Mouse (Mus musculus) c-Kit-positive CD71-positive TER-119-positive erythroid progenitor cells, embryonic 14.5 days (primary cell): Measurements from ENCODE around the gene Hddc3.
"Not testable (repeated sequence)": the region's sequence is repeated elsewhere in the genome, so short reads cannot be mapped to it uniquely, and the experiment has no call there.

ENCODE experiments used
- DNase-seq: peaks from one replicate; pipeline ENCODE4 v3.0.0-alpha.2; 2013; ENCODE audit warnings: low spot score

The Hddc3 gene

GRCm38 (mm10) chr7:80342858-80343257, at the start of gene Hddc3:
TSS of gene Hddc3 (plus strand) at chr7:80343104.
- peak; percentile 93 for DNase-seq

- DNase-seq, result peak; percentile 99
Measured at GRCm38 (mm10) chr7:80294062-80294763, 48.7 kb upstream of the Hddc3 start, which contains the start of gene Prc1. TSS of gene Prc1 (plus strand) at chr7:80294450.

- DNase-seq, result peak; percentile 35
Measured at GRCm38 (mm10) chr7:80294764-80295648, 47.9 kb upstream of the Hddc3 start.

GRCm38 (mm10) chr7:80296462-80296861, 46.4 kb upstream of the Hddc3 start:
- DNase-seq, result no peak

GRCm38 (mm10) chr7:80297041-80297440, 45.9 kb upstream of the Hddc3 start:
- no peak for DNase-seq

GRCm38 (mm10) chr7:80298754-80299153, 44.1 kb upstream of the Hddc3 start:
- DNase-seq, result no peak

- DNase-seq, result no peak
Measured at GRCm38 (mm10) chr7:80299568-80299967, 43.3 kb upstream of the Hddc3 start.

- no peak for DNase-seq
Measured at GRCm38 (mm10) chr7:80301522-80301921, 41.4 kb upstream of the Hddc3 start.

- no peak for DNase-seq
Measured at GRCm38 (mm10) chr7:80307766-80308165, 35.1 kb upstream of the Hddc3 start.

- no peak for DNase-seq
Measured at GRCm38 (mm10) chr7:80310771-80311170, 32.1 kb upstream of the Hddc3 start.

GRCm38 (mm10) chr7:80315733-80316132, 27.2 kb upstream of the Hddc3 start:
- no peak for DNase-seq

GRCm38 (mm10) chr7:80317439-80318115, 25.3 kb upstream of the Hddc3 start:
- no peak for DNase-seq

- DNase-seq, result no peak
Measured at GRCm38 (mm10) chr7:80318670-80319069, 24.2 kb upstream of the Hddc3 start.

GRCm38 (mm10) chr7:80319846-80320496, 22.9 kb upstream of the Hddc3 start:
- no peak for DNase-seq

- no peak for DNase-seq
Measured at GRCm38 (mm10) chr7:80323336-80323735, 19.6 kb upstream of the Hddc3 start.

GRCm38 (mm10) chr7:80324043-80324815, 18.7 kb upstream of the Hddc3 start, which contains the start of gene Rccd1:
TSS of gene Rccd1 (minus strand) at chr7:80324454.
- DNase-seq, result peak; percentile 93

- DNase-seq, result not testable (repeated sequence)
Measured at GRCm38 (mm10) chr7:80324816-80325119, 18.1 kb upstream of the Hddc3 start.

GRCm38 (mm10) chr7:80325292-80325868, 17.5 kb upstream of the Hddc3 start:
- DNase-seq, result no peak

GRCm38 (mm10) chr7:80326076-80326475, 16.8 kb upstream of the Hddc3 start:
- no peak for DNase-seq

GRCm38 (mm10) chr7:80330278-80330677, 12.6 kb upstream of the Hddc3 start:
- no peak for DNase-seq

- DNase-seq, result no peak
Measured at GRCm38 (mm10) chr7:80331433-80331832, 11.5 kb upstream of the Hddc3 start.
